Mouse (Mus musculus) heart, embryonic 10.5 days (tissue): ENCODE results near the gene Mapk10. TPM values are rescaled to one million over a fixed set of nuclear protein-coding genes. Genes with fewer than 3 reads are reported as not detected.

Source experiments
- DNase-seq: peaks from one replicate; pipeline ENCODE4 v3.0.0-alpha.2; 2017; ENCODE audit warnings: low spot score
- H3K27ac ChIP-seq: fragments of 300-500 bp; sonication (generic); 2 replicates; pipeline ENCODE4 v1.5.1; 2016; ENCODE audit warnings: mild to moderate bottlenecking
- H3K27me3 ChIP-seq: fragments of 300-500 bp; sonication (generic); 2 replicates; pipeline ENCODE4 v1.6.1; 2016; ENCODE audit warnings: mild to moderate bottlenecking; ENCODE audit not compliant: poor library complexity, insufficient read depth, severe bottlenecking
- H3K36me3 ChIP-seq: fragments of 300-500 bp; sonication (generic); 2 replicates; pipeline ENCODE4 v1.6.1; 2016; ENCODE audit warnings: mild to moderate bottlenecking, moderate library complexity
- H3K4me1 ChIP-seq: fragments of 300-500 bp; sonication (generic); 2 replicates; pipeline ENCODE4 v1.6.1; 2016; ENCODE audit warnings: mild to moderate bottlenecking
- H3K4me3 ChIP-seq: fragments of 300-500 bp; sonication (generic); 2 replicates; pipeline ENCODE4 v1.5.1; 2016; ENCODE audit warnings: mild to moderate bottlenecking, moderate library complexity
- H3K9me3 ChIP-seq: fragments of 300-500 bp; sonication (generic); 2 replicates; pipeline ENCODE4 v1.6.1; 2016; ENCODE audit warnings: mild to moderate bottlenecking, moderate library complexity
- WGBS: fragments of 180-500 bp; shearing (Covaris S2); methylation state at CpG from one replicate; pipeline ENCODE4 v1.1.7; 2016; 5-methylcytosine and 5-hydroxymethylcytosine counted together
- polyA plus RNA-seq: library from polyadenylated mRNA; unstranded; fragments of >200 nt; fragmentation: Nextera tagmentation; extraction: Ambion mirVana; gene quantifications from 2 replicates; pipeline ENCODE4 v1.2.1, GENCODE M21; 2016

Gene Mapk10
- polyA plus RNA-seq, 1 experiment from 2014 or later: 0.29 TPM

DNA sequence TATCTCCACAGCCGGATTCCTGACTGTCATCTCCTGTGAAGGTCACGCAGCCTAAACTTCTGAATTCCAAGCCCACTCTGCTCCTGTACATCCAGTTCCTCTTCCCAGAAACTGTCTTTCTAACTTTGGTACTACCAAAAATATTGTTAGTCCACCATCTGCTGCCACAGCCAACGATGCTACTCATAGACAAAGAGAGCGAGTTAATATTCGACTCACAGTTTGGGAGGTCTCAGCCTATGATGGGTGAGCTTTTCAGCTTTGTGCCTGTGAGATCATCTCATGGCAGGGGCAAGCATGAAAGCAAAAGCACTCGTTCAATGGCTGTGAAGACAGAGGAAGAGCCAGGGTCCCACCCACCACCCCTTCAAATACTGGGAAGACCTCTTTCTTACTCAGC, 16.6 kb downstream of the Mapk10 start:
- no peak for DNase-seq
- H3K4me3 ChIP-seq: no peak overlapping the region
- no peak overlapping the region; the same call in 1 of the 2 replicates for H3K27ac ChIP-seq
- H3K27me3 ChIP-seq: no peaks in the 10 kb centered on the region
- no peaks in the 10 kb centered on the region for H3K36me3 ChIP-seq
- H3K9me3 ChIP-seq: no peaks in the 10 kb centered on the region
- 59% methylated on average over 6 of the region's 6 CpGs for WGBS
- peaks cover 5% of the 10 kb centered on the region for H3K4me1 ChIP-seq

DNA sequence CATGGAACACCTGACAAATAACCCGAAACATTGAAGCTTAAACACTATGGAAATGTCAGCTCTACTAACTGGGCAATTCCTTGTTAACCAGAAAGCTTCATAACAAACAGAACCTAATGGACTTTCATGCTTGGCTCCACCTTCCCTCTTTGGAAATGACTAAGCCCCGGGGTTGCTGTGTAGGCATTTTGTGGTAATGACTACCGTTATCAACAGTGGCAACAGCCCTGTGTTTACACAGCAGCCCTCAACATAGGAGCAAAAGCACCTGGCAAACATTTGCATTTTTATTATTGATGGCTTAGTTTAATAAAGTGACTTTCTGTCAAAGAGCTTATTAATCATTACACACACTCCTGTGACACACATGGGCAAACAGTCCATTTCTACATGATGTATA, 17.4 kb downstream of the Mapk10 start:
- no peaks in the 10 kb centered on the region for H3K36me3 ChIP-seq

DNA sequence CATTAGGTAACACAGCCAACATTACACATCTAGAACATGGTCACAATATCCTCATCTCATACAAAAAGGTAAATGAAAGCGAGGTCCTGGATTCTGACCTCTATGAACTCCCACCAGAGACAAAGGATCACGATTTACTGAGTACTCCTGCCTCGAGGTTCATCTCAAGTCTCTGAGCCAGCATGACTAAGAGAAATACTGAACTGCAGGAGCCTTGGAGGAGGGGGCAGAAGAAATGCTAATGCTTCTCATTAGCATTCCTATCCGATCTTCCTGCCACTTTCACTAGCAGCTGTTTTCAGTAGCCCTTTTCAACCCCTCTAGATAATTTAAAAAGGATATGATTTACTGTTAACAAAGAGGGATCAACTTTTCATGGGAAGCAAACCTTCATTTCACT, 19.6 kb downstream of the Mapk10 start:
- Histone ChIP-seq H3K4me1 (peaks cover 5% of the 10 kb centered on the region), H3K9me3 (no peaks in the 10 kb centered on the region), H3K27ac (no peak overlapping the region), H3K27me3 (no peaks in the 10 kb centered on the region), H3K36me3 (no peaks in the 10 kb centered on the region), H3K4me3 (no peak overlapping the region)
- DNase-seq: no peak
- WGBS: 29% methylated on average over 4 of the region's 4 CpGs

More for the DNA sequence above, 17.4 kb downstream of the Mapk10 start:
- no peaks in the 10 kb centered on the region for H3K9me3 ChIP-seq
- H3K27ac ChIP-seq: no peak overlapping the region
- peaks cover 5% of the 10 kb centered on the region for H3K4me1 ChIP-seq
- H3K27me3 ChIP-seq: no peaks in the 10 kb centered on the region
- WGBS: 67% methylated on average over 3 of the region's 3 CpGs
- DNase-seq: no peak
- no peak overlapping the region for H3K4me3 ChIP-seq

DNA sequence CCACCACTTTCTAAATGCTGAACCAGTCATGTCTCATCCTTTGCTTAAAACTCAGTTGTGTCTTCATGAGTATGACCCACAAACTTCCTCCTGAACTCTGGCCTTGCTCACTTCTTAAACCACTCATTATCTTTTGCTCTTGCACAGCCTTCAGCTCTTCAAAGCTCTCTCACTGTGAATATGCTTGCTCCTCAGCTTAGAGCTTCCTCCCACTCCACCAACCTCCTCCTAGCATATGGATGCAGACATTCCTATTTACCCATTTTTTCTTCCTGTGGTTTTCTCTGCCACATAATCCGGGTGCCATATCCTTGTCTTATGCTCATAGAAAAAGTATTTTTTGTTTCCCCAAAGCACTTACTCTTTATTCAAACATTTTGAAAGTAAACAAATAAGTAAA, 26.9 kb downstream of the Mapk10 start:
- no peaks in the 10 kb centered on the region for H3K27me3 ChIP-seq
- no peak for DNase-seq
- no peaks in the 10 kb centered on the region for H3K4me1 ChIP-seq
- H3K4me3 ChIP-seq: no peak overlapping the region
- 0 out of 2 replicates have a peak, but pooled peaks cover 3% of the 10 kb centered on the region for H3K9me3 ChIP-seq
- 78% methylated on average over 1 of the region's 1 CpGs for WGBS
- no peaks in the 10 kb centered on the region for H3K36me3 ChIP-seq
- no peak overlapping the region for H3K27ac ChIP-seq

DNA sequence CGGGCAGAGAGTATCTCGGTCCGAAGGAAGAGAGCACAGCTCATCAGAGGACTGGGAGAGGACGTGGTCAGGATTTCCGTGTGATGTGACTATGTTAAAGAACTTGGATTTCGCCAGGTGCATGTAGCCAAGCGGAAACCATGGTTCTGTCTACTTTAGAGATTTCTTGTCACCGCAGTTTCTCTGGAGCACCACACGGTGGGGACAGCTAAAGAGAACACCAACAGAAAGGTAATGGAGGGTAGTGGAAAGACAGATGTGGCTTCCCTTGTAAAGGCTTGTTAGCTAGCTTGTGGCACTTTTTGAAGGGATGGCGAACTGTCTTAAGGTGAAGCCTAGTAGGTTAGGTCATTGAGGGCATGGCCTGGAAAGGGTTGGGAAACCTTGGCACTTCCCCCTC, 29.5 kb downstream of the Mapk10 start:
- Histone ChIP-seq H3K27ac (no peak overlapping the region), H3K4me1 (peaks cover 9% of the 10 kb centered on the region), H3K9me3 (0 out of 2 replicates have a peak, but pooled peaks cover 3% of the 10 kb centered on the region), H3K36me3 (no peaks in the 10 kb centered on the region), H3K4me3 (no peak overlapping the region), H3K27me3 (no peaks in the 10 kb centered on the region)
- WGBS: 85% methylated on average over 10 of the region's 10 CpGs
- no peak for DNase-seq

DNA sequence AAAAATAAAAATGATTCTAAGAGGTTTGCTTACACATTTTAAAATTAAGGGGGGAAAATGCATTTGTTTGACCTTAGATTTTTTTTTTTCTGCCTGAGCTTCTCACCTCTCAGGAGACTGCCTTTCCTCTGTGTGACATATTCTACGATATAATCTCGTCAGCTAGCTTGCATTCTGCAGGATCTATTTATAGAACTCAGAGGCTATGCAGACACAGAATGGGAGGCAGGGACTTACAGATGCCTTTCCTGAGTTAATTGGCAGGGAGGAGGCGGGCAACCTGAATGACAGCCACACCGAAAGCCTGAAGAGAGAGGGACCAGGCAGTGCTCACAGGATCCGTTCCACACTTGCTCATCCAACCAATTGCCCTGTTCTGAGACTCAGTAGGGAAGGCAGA, 34.1 kb downstream of the Mapk10 start:
- no peaks in the 10 kb centered on the region for H3K36me3 ChIP-seq
- H3K27ac ChIP-seq: peak overlapping the region; percentile 70; the same call in 1 of the 2 replicates
- peaks cover 9% of the 10 kb centered on the region for H3K4me1 ChIP-seq
- H3K9me3 ChIP-seq: no peaks in the 10 kb centered on the region
- peak; percentile 81 for DNase-seq
- WGBS: 17% methylated on average over 5 of the region's 5 CpGs
- H3K27me3 ChIP-seq: no peaks in the 10 kb centered on the region
- H3K4me3 ChIP-seq: no peak overlapping the region

DNA sequence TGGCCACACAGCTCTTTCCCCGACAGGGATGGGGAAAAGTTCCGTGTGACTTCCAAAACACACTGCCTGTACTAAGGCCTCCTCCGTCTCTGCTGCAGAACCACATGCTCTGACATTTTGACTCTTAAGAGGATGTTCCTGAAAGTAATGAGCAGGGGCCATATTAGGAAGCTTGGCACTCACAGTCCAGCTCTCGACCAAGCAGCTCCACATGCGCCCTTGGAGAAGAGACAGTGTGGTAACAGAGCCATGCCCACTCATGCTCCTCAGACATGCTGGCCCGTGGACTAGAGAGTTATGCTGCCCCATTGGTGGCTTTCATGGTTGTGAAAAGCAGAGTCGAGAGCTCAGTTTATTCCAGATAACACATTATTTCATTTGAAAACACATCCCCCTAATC, 35.1 kb downstream of the Mapk10 start:
- no peaks in the 10 kb centered on the region for H3K9me3 ChIP-seq
- H3K27me3 ChIP-seq: no peaks in the 10 kb centered on the region
- 84% methylated on average over 7 of the region's 7 CpGs for WGBS
- no peaks in the 10 kb centered on the region for H3K36me3 ChIP-seq
- DNase-seq: peak; percentile 35
- no peak overlapping the region for H3K4me3 ChIP-seq
- peaks cover 9% of the 10 kb centered on the region for H3K4me1 ChIP-seq
- H3K27ac ChIP-seq: no peak overlapping the region

DNA sequence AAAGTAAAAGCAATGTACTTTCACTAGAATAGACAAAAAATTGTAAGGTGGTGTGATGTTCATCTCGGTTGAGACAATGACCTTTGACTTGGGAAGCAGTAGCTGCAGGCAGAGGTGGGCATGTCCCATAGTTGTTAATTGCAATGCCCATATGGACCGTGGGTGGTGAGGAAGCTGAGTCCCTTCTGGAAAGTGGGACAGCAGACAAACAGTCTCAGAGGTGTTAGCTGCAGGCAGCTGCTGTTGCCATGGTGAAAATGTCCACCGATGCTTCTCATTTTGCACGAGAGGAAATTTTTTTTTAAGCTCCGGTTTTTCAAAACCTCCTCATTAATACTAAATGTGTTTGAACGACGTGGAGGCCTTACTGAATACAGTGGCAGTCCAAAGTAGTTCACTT, 36.5 kb downstream of the Mapk10 start:
- DNase-seq: peak; percentile 39
- Histone ChIP-seq H3K4me3 (no peak overlapping the region), H3K9me3 (no peaks in the 10 kb centered on the region), H3K27me3 (no peaks in the 10 kb centered on the region), H3K27ac (no peak overlapping the region), H3K4me1 (peaks cover 9% of the 10 kb centered on the region), H3K36me3 (no peaks in the 10 kb centered on the region)
- WGBS: 67% methylated on average over 7 of the region's 7 CpGs

DNA sequence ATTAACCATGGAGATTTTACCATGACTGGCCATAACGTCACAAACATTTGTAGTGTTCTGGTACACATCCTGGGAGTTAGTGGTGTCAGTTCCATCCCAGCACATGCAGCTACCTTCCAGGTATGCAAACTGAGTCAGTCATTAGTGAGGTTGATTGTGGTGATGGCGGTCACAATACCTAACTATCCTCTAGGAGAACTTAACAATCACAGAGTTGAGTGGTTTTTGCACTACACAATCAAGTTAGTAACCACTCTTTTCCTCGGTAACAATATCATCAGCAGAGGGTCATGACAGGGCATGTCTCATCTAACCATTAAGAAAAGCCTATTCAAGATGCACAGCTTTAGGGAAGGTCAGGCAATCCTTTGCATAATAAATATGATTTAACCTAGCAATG, 39.9 kb downstream of the Mapk10 start:
- Histone ChIP-seq H3K27me3 (no peaks in the 10 kb centered on the region), H3K9me3 (no peaks in the 10 kb centered on the region), H3K4me1 (no peaks in the 10 kb centered on the region), H3K27ac (no peak overlapping the region), H3K36me3 (no peaks in the 10 kb centered on the region), H3K4me3 (no peak overlapping the region)
- WGBS: 81% methylated on average over 3 of the region's 3 CpGs
- no peak for DNase-seq

DNA sequence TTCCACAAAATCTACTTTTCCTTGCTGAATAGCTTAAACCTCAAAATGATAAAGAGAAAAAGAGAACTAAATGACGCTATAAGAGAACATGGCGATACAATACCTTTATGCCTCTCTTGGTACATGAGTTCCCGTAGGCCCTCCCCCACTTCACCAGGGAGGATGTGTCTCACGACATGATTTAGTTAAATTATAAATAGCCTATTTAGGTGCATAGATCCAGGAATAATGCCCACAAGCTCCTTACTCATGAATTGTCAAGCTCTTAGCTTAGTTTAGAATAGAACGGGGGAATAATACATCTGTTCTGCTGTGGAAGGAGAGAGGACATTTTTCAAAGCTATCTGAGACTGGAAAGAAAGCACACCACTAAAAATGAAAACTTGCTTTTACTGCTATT, 43.8 kb downstream of the Mapk10 start:
- Histone ChIP-seq H3K27me3 (no peaks in the 10 kb centered on the region), H3K27ac (no peak overlapping the region), H3K4me1 (no peaks in the 10 kb centered on the region), H3K36me3 (no peaks in the 10 kb centered on the region), H3K4me3 (no peak overlapping the region), H3K9me3 (no peaks in the 10 kb centered on the region)
- 83% methylated on average over 5 of the region's 5 CpGs for WGBS
- DNase-seq: no peak

DNA sequence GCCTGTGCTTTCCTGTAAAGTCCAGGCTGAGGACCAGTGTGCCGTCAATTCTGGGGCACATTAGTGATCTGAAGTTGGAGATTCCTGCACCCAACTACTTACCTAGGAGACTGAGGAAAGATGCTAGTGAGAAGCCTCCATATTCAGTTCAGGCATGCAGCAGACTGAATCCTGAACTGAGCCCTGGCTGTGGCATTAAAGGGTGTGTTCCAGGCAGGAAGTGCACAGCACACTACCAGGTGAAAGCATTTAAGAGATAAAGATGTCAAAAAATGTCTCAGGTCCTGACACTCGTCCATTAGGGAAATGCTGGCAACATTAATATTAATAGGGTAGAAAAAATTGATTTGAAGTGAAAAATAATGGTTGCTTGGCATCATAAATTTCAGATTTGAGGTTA, 44.4 kb downstream of the Mapk10 start:
- 71% methylated on average over 2 of the region's 2 CpGs for WGBS
- Histone ChIP-seq H3K36me3 (no peaks in the 10 kb centered on the region), H3K4me1 (no peaks in the 10 kb centered on the region), H3K4me3 (no peak overlapping the region), H3K9me3 (no peaks in the 10 kb centered on the region), H3K27me3 (no peaks in the 10 kb centered on the region), H3K27ac (no peak overlapping the region)
- DNase-seq: peak; percentile 28

DNA sequence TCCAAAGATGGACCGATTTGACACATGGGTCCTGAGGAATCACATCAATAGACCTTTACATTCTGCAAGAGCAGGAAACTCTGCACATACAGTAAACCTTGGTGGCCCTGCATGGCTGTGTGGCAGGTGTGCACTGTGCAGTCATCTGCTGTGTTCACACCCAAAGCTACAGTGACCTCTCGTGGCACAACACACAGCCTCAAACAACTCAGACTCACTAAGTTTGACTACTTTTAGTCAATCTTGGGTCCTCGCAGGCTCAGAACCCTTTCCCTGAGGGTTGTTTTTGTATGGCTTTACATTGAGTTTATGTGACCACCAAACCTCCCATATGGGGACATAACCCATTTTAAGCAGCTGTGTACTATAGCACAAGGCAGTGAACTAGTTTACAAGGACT, 47.1 kb downstream of the Mapk10 start:
- DNase-seq: peak; percentile 58
- Histone ChIP-seq H3K4me1 (no peaks in the 10 kb centered on the region), H3K9me3 (no peaks in the 10 kb centered on the region), H3K4me3 (no peak overlapping the region), H3K36me3 (no peaks in the 10 kb centered on the region), H3K27me3 (no peaks in the 10 kb centered on the region), H3K27ac (no peak overlapping the region)
- 80% methylated on average over 3 of the region's 3 CpGs for WGBS

DNA sequence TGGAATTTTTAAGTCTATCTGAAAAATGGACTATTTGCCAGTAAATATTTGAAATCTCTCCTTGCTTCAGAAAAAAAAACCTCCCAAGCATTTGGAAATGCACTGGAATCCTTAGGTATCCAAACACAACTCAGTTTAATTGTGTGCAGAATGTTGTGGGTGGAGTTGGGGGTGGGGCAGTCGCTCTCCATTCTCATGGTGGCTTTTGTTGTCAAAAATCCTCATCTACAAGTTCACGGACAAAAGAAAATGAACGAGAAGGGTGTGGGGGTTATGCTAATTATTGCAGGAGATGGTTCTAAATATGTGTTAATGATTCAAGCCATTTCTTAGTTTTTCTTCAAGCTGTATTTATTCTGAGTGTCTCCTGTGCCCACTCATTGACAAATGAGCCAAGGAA, 49.6 kb downstream of the Mapk10 start:
- no peaks in the 10 kb centered on the region for H3K4me1 ChIP-seq
- DNase-seq: no peak
- H3K27me3 ChIP-seq: no peaks in the 10 kb centered on the region
- no peaks in the 10 kb centered on the region for H3K36me3 ChIP-seq
- no peak overlapping the region for H3K4me3 ChIP-seq
- H3K27ac ChIP-seq: no peak overlapping the region
- H3K9me3 ChIP-seq: no peaks in the 10 kb centered on the region
- WGBS: 61% methylated on average over 3 of the region's 3 CpGs

DNA sequence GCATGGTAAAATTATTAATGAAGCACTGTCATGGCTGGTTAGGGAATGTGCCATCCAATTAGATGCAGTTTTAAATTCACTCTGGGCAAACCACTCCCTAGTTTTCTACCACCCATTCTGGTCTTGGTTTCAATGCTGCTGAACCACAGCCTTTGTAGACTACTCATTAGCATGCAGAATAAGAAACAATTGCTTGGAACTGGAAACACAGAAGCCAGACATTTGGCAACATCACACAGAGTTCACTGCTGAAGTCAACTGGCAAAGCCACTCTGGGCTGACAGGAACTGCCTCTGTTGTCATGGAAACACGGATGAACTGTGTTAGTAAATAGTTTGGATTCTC, 50.0 kb downstream of the Mapk10 start:
- 47% methylated on average over 1 of the region's 1 CpGs for whole genome bisulfite sequencing
- no peak overlapping the region for H3K4me3 ChIP-seq
- H3K9me3 ChIP-seq: no peaks in the 10 kb centered on the region
- H3K4me1 ChIP-seq: no peaks in the 10 kb centered on the region
- no peak overlapping the region for H3K27ac ChIP-seq
- H3K27me3 ChIP-seq: no peaks in the 10 kb centered on the region
- H3K36me3 ChIP-seq: no peaks in the 10 kb centered on the region
- DNase-seq: peak; percentile 1
